Mouse (Mus musculus) ES-CJ7 (cell line): ENCODE data around the gene Cadm2.

Source experiments
- DNase-seq: peaks from one replicate; pipeline ENCODE4 v3.0.0; 2011; ENCODE audit warnings: low read depth, low spot score

Gene Cadm2

GRCm38 (mm10) chr16:67620826-67621505, at the start of gene Cadm2:
TSS of gene Cadm2 (minus strand) at chr16:67620908.
- peak; percentile 94 for DNase-seq

GRCm38 (mm10) chr16:67646930-67647329, 26.2 kb upstream of the Cadm2 start:
- no peak for DNase-seq

DNA sequence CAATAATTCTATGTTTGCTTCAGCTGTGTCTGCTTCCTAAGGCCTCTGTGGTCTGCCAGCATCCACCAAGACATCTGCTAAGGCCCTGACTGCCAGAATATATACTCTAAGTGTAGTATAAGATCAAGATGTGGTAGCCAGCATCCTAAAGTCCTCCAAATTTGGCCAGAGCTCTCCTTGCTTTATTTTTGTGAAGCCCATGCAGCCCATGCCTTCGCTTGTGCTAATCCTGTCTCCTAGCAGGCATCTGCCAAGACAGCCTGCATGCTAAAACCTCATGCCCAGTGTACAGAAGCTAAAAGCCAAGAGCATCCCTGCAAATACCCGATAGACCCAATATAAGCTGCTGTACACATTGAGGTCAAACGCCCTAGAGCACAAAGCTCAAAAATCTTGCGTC, 22.9 kb upstream of the Cadm2 start:
- DNase-seq, result no peak

DNA sequence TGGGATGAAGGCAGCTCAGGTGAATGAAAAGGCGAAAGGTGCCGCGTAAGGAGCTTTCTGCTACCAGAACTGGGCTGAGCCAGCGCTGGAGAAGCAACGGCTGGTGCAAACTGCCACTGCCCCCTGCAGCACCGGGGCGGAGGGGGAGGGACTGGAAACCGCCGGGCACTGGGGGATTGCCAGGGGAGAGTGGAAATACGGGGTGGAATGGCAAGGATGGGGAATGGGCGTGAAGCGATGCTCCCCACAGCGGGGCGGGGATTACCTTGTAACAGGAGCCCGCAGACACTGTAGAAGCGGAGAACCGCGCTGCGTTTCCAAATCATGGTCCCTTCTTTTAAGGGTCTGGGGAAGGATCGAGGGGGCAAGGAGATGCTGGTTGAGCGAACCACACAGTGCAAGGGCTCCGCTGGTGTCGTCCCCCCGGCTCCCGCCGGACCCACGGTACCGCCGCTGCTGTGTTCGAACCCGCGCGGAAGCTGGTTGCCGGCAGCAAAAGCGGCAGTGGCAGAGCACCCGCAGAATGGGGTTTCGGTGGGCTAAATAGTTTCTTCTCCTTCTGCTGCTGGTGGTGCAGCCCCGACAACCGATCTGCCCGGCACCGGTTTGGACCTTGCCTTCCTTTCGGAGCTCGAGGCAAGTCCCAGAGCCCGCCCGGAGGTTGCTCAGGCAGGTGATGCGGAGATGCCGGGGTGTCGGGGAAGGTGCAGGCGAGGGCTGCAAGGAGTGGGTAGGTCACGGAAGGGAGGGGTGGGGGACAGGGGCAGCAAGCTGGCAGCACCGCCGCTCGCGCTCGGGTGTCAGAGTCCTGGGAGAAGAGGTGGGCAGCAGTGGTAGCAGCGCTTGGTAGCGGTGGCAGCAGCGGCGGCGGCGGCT, 564 bp downstream of the Cadm2 start:
- peak; percentile 61 for DNase-seq

GRCm38 (mm10) chr16:67619416-67619815, 1.3 kb downstream of the Cadm2 start:
- DNase-seq, result no peak

GRCm38 (mm10) chr16:67618817-67619216, 1.9 kb downstream of the Cadm2 start:
- DNase-seq, result no peak

- peak; percentile 14 for DNase-seq
These were observed 2.9 kb downstream of the Cadm2 start for GRCm38 (mm10) chr16:67617811-67618210.

DNA sequence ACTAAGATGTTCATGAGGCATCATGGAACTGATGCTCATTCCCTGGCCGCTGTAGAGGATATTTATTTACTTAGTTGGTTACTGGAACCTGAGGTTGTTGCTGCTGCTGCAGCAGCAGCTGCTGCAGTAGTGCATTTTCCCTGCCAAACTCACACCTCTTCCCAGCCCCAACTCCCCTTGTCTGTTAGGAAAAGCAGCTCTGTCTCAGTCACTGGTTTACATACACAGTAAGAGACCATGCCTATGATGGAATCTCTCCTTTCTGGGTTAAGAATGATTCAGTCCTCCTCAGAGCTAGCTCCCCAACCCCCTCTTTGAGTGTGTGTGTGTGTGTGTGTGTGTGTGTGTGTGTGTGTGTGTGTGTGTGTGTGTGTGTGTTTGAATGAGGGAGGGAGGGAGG, 3.5 kb downstream of the Cadm2 start:
- DNase-seq, result no peak

DNA sequence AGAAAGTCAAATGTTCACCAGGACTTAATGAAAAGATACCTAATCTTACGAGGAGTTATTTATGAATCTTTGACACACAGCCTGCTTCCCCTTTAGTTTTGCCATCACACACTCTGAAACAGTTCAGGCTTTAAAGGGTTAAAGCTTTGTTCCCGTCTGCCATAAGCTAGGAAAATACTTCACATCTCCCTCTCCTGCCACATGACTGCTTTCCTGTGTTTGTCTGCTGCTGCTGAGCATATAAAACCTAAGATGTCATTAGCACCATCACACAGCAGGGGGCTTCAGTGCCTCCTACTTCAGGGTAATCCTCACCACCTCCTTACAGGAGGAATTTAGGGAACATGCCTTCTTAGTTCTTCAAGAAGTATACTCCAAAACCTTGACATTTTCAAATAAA, 6.8 kb downstream of the Cadm2 start:
- peak; percentile 48 for DNase-seq

GRCm38 (mm10) chr16:67610904-67611681, 9.6 kb downstream of the Cadm2 start:
- DNase-seq, result no peak

GRCm38 (mm10) chr16:67609116-67609515, 11.6 kb downstream of the Cadm2 start:
- DNase-seq, result no peak

DNA sequence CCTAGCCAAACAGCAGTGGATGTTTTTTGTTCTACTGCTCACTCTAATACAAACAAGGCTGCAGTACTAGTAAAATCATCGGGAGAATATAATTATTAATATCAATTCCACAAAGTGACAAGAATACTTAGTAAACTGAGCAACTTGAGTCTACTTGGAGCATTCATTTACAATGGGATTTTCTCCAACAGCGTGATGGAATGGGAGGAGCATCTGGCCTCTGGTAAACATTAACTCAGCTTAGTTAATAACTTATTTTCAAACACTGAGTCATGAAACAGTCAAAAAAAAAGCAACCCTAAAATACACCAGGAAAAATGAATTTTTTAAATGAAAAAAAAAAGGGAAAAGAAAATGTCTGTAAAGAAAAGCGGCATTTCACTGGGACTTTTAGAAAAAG, 12.2 kb downstream of the Cadm2 start:
- DNase-seq, result no peak

GRCm38 (mm10) chr16:67605661-67606060, 15.0 kb downstream of the Cadm2 start:
- DNase-seq, result no peak

DNA sequence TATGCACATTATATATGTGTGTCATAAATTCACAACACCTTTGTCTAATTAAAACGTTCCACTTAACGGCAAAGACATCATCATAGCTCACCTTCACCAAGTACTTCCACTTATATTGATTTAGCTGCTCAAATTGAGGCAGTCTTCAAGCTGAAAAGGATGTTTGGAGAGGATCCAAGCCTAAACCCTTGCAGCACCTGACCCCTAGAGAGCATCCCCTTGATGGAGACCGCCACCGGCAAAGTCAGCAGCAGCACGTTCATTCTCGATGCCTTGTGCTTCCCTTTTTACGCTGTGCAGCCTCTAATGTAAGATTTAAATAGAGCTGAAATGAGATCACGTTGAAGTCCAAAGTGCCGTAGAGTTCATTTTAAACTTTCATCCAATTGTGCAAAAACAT, 20.7 kb downstream of the Cadm2 start:
- no peak for DNase-seq

DNA sequence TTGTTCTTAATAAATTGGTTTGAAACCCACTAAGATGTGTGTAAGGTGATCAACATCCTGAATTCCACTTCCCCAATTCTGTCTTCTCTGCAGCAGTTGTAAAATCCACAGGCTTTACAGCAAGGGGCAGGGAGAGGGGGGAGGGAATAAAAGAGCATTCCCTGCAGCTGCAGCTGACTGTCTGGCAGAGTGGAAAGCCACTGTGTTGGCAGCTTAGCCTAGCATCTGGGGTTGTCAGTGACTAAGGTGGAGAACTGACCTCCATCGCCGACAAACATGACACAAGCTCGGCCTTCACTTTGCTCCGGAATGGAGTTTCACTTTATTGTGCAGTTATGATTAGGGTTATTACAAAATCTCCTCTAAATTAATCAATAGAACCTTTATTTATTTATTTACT, 21.9 kb downstream of the Cadm2 start:
- no peak for DNase-seq

GRCm38 (mm10) chr16:67591015-67591414, 29.7 kb downstream of the Cadm2 start:
- DNase-seq, result no peak

DNA sequence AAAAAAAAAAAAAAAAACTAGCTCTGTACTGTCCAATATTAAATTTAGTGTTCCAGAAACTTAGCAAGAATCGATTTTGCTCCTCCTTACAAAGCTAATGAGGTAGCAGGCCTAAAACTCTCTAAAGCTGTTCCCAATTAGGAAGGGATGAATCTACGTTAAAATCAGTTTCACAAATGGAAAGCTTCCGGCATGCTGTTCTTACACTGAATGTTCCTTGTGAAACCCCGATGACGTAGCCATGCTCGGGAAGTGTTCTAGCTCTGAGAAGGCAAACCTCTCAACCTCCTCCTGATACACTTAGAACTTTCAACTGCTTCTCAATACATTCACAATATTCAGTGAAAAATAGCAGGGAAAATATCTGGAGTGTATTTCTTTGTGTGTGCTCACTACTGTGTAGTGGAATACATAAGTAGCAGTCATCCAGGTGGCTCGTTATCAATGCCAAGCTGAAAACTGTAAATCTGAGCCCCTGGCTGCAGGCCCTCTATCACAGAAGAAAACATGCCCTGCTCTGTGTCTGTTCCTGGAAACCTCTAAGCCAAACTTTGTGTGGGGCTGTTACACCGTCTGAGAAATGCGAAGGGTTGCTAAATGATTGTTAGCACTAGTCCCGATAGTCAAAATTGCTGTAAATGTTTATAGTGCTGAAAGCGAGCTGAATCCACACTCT, 41.7 kb downstream of the Cadm2 start:
- DNase-seq, result no peak

DNA sequence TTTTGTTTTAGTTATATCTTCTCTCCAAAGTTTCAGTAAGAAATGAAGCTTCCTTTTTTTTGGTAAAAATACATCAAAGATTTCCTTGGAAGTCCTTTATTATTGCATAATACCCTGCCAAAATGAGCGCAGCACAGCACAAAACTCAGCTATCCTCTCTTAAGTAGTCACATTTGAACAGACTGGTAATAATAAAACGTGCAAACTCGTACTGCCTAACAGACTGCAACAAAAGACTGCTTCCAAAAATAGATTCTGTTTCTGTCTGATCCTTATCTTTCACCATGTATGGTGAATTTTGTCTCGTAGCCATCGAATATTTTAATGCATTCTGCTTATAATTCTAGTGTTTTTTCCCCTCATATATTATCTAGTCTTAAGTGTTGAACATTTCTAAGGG, 45.2 kb downstream of the Cadm2 start:
- no peak for DNase-seq

DNA sequence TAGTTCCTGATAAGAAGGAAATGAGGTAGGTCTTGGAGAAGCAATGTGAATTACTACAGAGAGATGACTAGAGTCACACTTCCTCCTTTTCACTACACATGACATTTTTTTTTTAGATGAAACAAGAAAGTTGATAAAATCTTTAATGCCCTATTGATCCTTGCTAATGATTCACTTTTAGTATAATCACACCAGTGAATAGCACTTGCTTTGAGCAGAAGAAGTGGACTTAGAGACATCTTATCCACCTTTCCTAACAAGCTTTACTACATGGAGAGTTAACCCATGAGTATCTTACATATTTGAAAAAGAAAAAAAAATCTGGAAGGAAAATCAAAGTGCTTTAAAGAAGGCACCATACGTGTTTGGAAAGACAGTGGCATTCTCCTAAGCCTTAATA, 93.7 kb downstream of the Cadm2 start:
- no peak for DNase-seq

DNA sequence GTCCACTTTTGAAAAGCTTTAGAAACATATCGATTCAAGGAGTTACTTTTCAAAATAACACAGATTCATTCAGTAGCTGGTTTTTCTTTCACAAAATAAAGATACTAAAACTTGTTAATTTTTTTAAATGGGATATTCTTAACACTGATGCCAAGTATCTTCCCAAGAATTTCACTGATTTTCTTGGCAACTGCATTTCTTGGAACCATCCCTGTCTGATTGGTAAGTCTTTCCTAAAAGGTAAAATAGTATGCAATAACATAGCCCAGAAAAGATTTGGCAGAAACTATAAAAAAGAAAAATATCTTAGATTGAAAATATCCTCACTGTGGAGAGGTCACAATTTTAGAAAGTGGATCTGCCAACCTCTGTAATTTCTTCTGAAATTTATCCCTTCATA, 95.8 kb downstream of the Cadm2 start:
- no peak for DNase-seq

- DNase-seq, result no peak
These were observed 102.4 kb downstream of the Cadm2 start for GRCm38 (mm10) chr16:67518311-67518710.

GRCm38 (mm10) chr16:67515549-67515948, 105.2 kb downstream of the Cadm2 start:
- DNase-seq, result no peak
